ENCODE assay signal across 17 mouse cellular contexts in the genomic region with DNA sequence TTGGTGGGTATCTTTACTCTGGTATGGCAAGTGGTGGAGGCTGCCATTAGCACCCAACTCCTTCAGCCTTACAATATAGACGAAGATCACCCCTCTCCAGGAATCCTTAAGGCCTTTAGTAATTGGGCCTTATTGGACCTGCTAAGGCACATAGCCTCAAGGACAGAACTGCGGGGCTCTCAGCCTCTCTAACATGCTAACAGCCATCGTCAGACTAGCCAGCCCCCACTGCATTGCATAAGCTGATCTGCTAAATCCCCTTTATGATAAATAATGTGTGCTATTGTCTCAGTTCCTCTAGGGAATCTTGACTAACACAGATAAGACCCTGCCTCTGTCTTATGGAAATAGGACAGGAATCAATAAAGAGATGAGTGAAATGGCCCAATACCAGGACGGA.
"Had no signal": no experiment of that assay in that cellular context is flagged by ENCODE, and none has a peak within 500 bp of the region (broad histone marks: within the 10 kb centered on the region; RNA-seq: fewer than 3 reads in every experiment).

No protein-coding gene starts in this region.

- DNase-seq: lung, adult 18-20 months; lung, embryonic 14.5 days; lung, postnatal 10 days; lung, postnatal 4 days; retina, postnatal 1 day; right cerebral cortex, adult 18-20 months; right cerebral cortex, postnatal 25 days; right cerebral cortex, postnatal 4 days; spleen, adult 18-20 months; thymus, adult 18-20 months; thymus, postnatal 14 days; thymus, postnatal 36 days had no signal

- H3K27ac ChIP-seq: liver, embryonic 12.5 days; liver, embryonic 14.5 days; neural tube, embryonic 13.5 days; neural tube, embryonic 15.5 days had no signal

- H3K4me3 ChIP-seq: liver, embryonic 12.5 days; myocyte; neural tube, embryonic 13.5 days; neural tube, embryonic 15.5 days had no signal

- H3K4me2 ChIP-seq: liver, embryonic 12.5 days; lung, embryonic 14.5 days; neural tube, embryonic 13.5 days; neural tube, embryonic 15.5 days had no signal

- H3K4me1 ChIP-seq: neural tube, embryonic 13.5 days; neural tube, embryonic 15.5 days had no signal

- H3K36me3 ChIP-seq: liver, embryonic 12.5 days; neural tube, embryonic 13.5 days; neural tube, embryonic 15.5 days had no signal

- H3K9ac ChIP-seq: liver, embryonic 12.5 days; liver, embryonic 14.5 days; lung, embryonic 14.5 days; neural tube, embryonic 13.5 days; neural tube, embryonic 15.5 days had no signal

- H3K9me3 ChIP-seq: liver, embryonic 12.5 days; neural tube, embryonic 13.5 days; neural tube, embryonic 15.5 days had no signal

- ATAC-seq: liver, embryonic 12.5 days had no signal

- H3K27me3 ChIP-seq: neural tube, embryonic 13.5 days; neural tube, embryonic 15.5 days had no signal
